Mouse (Mus musculus): ENCODE data around the gene Fgfr2. TPM values are rescaled to one million over a fixed set of nuclear protein-coding genes. Genes with fewer than 3 reads are reported as not detected.

Gene Fgfr2
- polyA plus RNA-seq, 1 experiment = 14.8 TPM

DNA sequence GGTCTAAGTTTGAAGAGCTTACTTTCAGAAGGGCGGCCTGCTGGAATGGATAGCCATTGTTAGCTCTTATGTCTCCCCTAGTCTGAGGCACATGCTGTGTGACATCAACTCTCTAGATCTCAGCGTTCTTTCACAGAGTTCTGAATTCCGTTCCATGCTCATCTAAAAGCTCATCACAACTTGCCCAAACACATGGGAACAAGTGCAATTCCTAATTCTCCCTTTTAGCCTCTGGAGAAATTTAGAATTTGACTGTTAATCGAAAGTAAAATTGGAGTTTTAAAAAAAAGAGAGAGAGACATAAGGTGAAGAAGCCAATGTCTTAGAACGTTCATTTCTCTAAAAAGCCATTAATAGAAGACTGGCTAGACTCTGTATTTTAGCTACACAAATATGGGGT is 1793.7 kb downstream of the Fgfr2 start, which contains the start of gene Fam24b:
Gene Fam24b, minus strand, starts transcription at position 101 of the 400 bp plus-strand sequence.
- Histone ChIP-seq H3K27me3 (replicated peaks; ENCODE audit: control insufficient read depth, insufficient read depth, low read length) (no peaks in the 10 kb centered on the region), H3K4me3 (ENCODE audit: insufficient read depth, low read depth, low read length) (no peak within 1 kb of the TSS), H3K27ac (ENCODE audit: insufficient read depth, low read depth, low read length) (no peak within 1 kb of the TSS), H3K4me1 (ENCODE audit: control insufficient read depth, insufficient read depth, low read length) (no peaks in the 10 kb centered on the region), H3K36me3 (ENCODE audit: control insufficient read depth, insufficient read depth, low read length) (no peaks in the 10 kb centered on the region)
- TF ChIP-seq CTCF (conservative IDR thresholded peaks at IDR 0.05; ENCODE audit: insufficient read depth, insufficient read length, low read depth, low read length) (no peak), POLR2A (IDR thresholded peaks at IDR 0.05; ENCODE audit: low read depth, low read length) (no peak)
- 95% methylated on average over 5 of the region's 5 CpGs for WGBS
- DNase-seq = no peak

DNA sequence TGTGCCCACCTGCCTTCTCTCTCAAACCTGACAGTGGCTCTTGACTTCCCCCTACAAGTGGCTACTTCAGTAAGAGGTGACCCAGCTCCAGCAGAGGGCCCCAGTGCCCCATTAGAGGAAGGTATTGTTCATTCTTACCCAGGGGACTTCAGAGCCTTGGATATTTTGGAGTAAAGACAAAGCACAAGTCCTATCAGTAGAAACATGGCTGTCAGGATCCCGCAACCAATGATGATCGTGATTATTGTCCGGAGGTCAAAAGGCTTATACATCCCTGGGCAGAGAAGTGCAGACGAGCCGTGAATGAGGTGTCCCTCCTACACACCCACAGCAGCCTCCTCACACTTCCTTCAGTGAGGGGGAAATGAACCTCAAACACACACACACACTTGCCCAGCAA is 1796.1 kb downstream of the Fgfr2 start:
- Histone ChIP-seq H3K4me3 (ENCODE audit: insufficient read depth, low read depth, low read length) (no peak overlapping the region), H3K36me3 (ENCODE audit: control insufficient read depth, insufficient read depth, low read length) (no peaks in the 10 kb centered on the region), H3K27me3 (replicated peaks; ENCODE audit: control insufficient read depth, insufficient read depth, low read length) (no peaks in the 10 kb centered on the region), H3K4me1 (ENCODE audit: control insufficient read depth, insufficient read depth, low read length) (no peaks in the 10 kb centered on the region), H3K27ac (ENCODE audit: insufficient read depth, low read depth, low read length) (no peak overlapping the region)
- TF ChIP-seq CTCF (conservative IDR thresholded peaks at IDR 0.05; ENCODE audit: insufficient read depth, insufficient read length, low read depth, low read length) (no peak), POLR2A (IDR thresholded peaks at IDR 0.05; ENCODE audit: low read depth, low read length) (no peak)
- DNase-seq = no peak
- WGBS = 82% methylated on average over 5 of the region's 5 CpGs

DNA sequence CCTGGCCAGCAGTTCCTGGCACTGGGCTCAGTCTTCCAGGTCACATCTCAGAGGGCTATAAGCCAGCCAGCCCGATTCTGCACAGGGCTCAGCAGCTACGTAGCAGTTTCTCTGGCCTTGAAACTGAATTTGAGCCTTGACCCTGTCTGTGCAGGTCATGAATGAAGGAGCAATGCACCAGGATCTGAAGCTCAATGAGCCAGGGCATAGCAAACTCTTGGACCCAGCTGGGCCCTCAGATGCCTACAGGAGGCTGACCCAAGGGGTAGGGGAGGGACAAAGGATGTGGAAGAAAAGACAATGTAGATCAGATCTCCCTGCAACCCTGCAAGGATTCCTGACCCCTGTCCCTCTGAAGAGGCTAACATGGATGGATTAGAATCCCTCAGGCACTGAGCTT is 1801.0 kb downstream of the Fgfr2 start, which contains the start of gene Cuzd1:
Gene Cuzd1, minus strand, starts transcription at position 101 of the 400 bp plus-strand sequence.
- no peaks in the 10 kb centered on the region for H3K36me3 ChIP-seq (ENCODE audit: control insufficient read depth, insufficient read depth, low read length)
- no peaks in the 10 kb centered on the region for H3K4me1 ChIP-seq (ENCODE audit: control insufficient read depth, insufficient read depth, low read length)
- TF ChIP-seq POLR2A (IDR thresholded peaks at IDR 0.05; ENCODE audit: low read depth, low read length) (no peak), CTCF (conservative IDR thresholded peaks at IDR 0.05; ENCODE audit: insufficient read depth, insufficient read length, low read depth, low read length) (no peak)
- no peak for DNase-seq
- no peak within 1 kb of the TSS for H3K4me3 ChIP-seq (ENCODE audit: insufficient read depth, low read depth, low read length)
- H3K27me3 ChIP-seq (replicated peaks; ENCODE audit: control insufficient read depth, insufficient read depth, low read length) = no peaks in the 10 kb centered on the region
- H3K27ac ChIP-seq (ENCODE audit: insufficient read depth, low read depth, low read length) = no peak within 1 kb of the TSS
- 50% methylated on average over 2 of the region's 2 CpGs for WGBS

- H3K4me1 ChIP-seq (ENCODE audit: control insufficient read depth, insufficient read depth, low read length) = no peaks in the 10 kb centered on the region
- no peaks in the 10 kb centered on the region for H3K36me3 ChIP-seq (ENCODE audit: control insufficient read depth, insufficient read depth, low read length)
- TF ChIP-seq POLR2A (IDR thresholded peaks at IDR 0.05; ENCODE audit: low read depth, low read length) (no peak), CTCF (conservative IDR thresholded peaks at IDR 0.05; ENCODE audit: insufficient read depth, insufficient read length, low read depth, low read length) (no peak)
- no peak overlapping the region for H3K4me3 ChIP-seq (ENCODE audit: insufficient read depth, low read depth, low read length)
- WGBS = 30% methylated on average over 6 of the region's 7 CpGs
- no peak for DNase-seq
- H3K27me3 ChIP-seq (replicated peaks; ENCODE audit: control insufficient read depth, insufficient read depth, low read length) = no peaks in the 10 kb centered on the region; the same call in 1 of the 2 replicates
- no peak overlapping the region for H3K27ac ChIP-seq (ENCODE audit: insufficient read depth, low read depth, low read length)
These were observed 1804.8 kb downstream of the Fgfr2 start for GRCm38 (mm10) chr7:131318340-131318739.

GRCm38 (mm10) chr7:131317587-131317986 is 1805.6 kb downstream of the Fgfr2 start:
- H3K27me3 ChIP-seq (replicated peaks; ENCODE audit: control insufficient read depth, insufficient read depth, low read length) = no peaks in the 10 kb centered on the region; the same call in 1 of the 2 replicates
- no peak for DNase-seq
- no peak overlapping the region for H3K27ac ChIP-seq (ENCODE audit: insufficient read depth, low read depth, low read length)
- H3K36me3 ChIP-seq (ENCODE audit: control insufficient read depth, insufficient read depth, low read length) = no peaks in the 10 kb centered on the region
- no peak overlapping the region for H3K4me3 ChIP-seq (ENCODE audit: insufficient read depth, low read depth, low read length)
- 77% methylated on average over 12 of the region's 12 CpGs for WGBS
- no peaks in the 10 kb centered on the region for H3K4me1 ChIP-seq (ENCODE audit: control insufficient read depth, insufficient read depth, low read length)
- TF ChIP-seq POLR2A (IDR thresholded peaks at IDR 0.05; ENCODE audit: low read depth, low read length) (no peak), CTCF (conservative IDR thresholded peaks at IDR 0.05; ENCODE audit: insufficient read depth, insufficient read length, low read depth, low read length) (no peak)

- H3K4me3 ChIP-seq (ENCODE audit: insufficient read depth, low read depth, low read length) = no peak overlapping the region
- H3K36me3 ChIP-seq (ENCODE audit: control insufficient read depth, insufficient read depth, low read length) = no peaks in the 10 kb centered on the region
- no peak overlapping the region for H3K27ac ChIP-seq (ENCODE audit: insufficient read depth, low read depth, low read length)
- H3K4me1 ChIP-seq (ENCODE audit: control insufficient read depth, insufficient read depth, low read length) = no peaks in the 10 kb centered on the region
- H3K27me3 ChIP-seq (replicated peaks; ENCODE audit: control insufficient read depth, insufficient read depth, low read length) = no peaks in the 10 kb centered on the region; the same call in 1 of the 2 replicates
- no peak for TF ChIP-seq CTCF (conservative IDR thresholded peaks at IDR 0.05; ENCODE audit: insufficient read depth, insufficient read length, low read depth, low read length)
- no peak for TF ChIP-seq POLR2A (IDR thresholded peaks at IDR 0.05; ENCODE audit: low read depth, low read length)
- 57% methylated on average over 7 of the region's 7 CpGs for WGBS
- DNase-seq = no peak
These were observed 1808.7 kb downstream of the Fgfr2 start for GRCm38 (mm10) chr7:131314493-131314892.

- H3K36me3 ChIP-seq (ENCODE audit: control insufficient read depth, insufficient read depth, low read length) = no peaks in the 10 kb centered on the region
- no peak overlapping the region for H3K4me3 ChIP-seq (ENCODE audit: insufficient read depth, low read depth, low read length)
- no peak for TF ChIP-seq CTCF (conservative IDR thresholded peaks at IDR 0.05; ENCODE audit: insufficient read depth, insufficient read length, low read depth, low read length)
- TF ChIP-seq POLR2A (IDR thresholded peaks at IDR 0.05; ENCODE audit: low read depth, low read length) = no peak
- WGBS = 66% methylated on average over 5 of the region's 5 CpGs
- H3K27ac ChIP-seq (ENCODE audit: insufficient read depth, low read depth, low read length) = no peak overlapping the region
- H3K4me1 ChIP-seq (ENCODE audit: control insufficient read depth, insufficient read depth, low read length) = no peaks in the 10 kb centered on the region
- no peaks in the 10 kb centered on the region for H3K27me3 ChIP-seq (replicated peaks; ENCODE audit: control insufficient read depth, insufficient read depth, low read length)
- DNase-seq = no peak
These were observed 1816.4 kb downstream of the Fgfr2 start for GRCm38 (mm10) chr7:131306733-131307132.

Data from kidney, adult 2 months (tissue).